Mouse (Mus musculus) myocyte (in vitro differentiated cells): ENCODE measurements around the gene Ano10. TPM values are rescaled to one million over a fixed set of nuclear protein-coding genes. Genes with fewer than 3 reads are reported as not detected.

Experiments used
- H3K27me3 ChIP-seq: one replicate; pipeline ENCODE4 v1.6.1; 2011; ENCODE audit not compliant: control insufficient read depth, insufficient read depth, insufficient read length
- H3K36me3 ChIP-seq: one replicate; pipeline ENCODE4 v1.6.1; 2011; ENCODE audit not compliant: control insufficient read depth, insufficient read depth
- H3K4me2 ChIP-seq: one replicate; pipeline ENCODE4 v1.6.1; 2011; ENCODE audit warnings: low read depth, control low read depth
- H3K4me3 ChIP-seq: one replicate; pipeline ENCODE4 v1.5.1; 2011; ENCODE audit warnings: mild to moderate bottlenecking, control low read depth, moderate library complexity
- H3K79me2 ChIP-seq: one replicate; pipeline ENCODE4 v1.6.1; 2011; ENCODE audit not compliant: control insufficient read depth, insufficient read depth
- H3ac ChIP-seq: one replicate; pipeline ENCODE4 v1.6.1; 2011; ENCODE audit not compliant: control insufficient read depth, insufficient read length
- CEBPB ChIP-seq: IDR thresholded peaks from 2 replicates; pipeline ENCODE4 v1.6.1; 2011; ENCODE audit warnings: mild to moderate bottlenecking, moderate library complexity; ENCODE audit not compliant: poor library complexity, insufficient read depth, severe bottlenecking
- E2F4 ChIP-seq: IDR thresholded peaks from one replicate; pipeline ENCODE4 v1.6.1; 2011; ENCODE audit warnings: mild to moderate bottlenecking, control low read depth, moderate library complexity; ENCODE audit not compliant: insufficient read depth
- MAX ChIP-seq: IDR thresholded peaks from one replicate; pipeline ENCODE4 v1.6.1; 2011; ENCODE audit warnings: low read depth, mild to moderate bottlenecking, control low read depth
- MYOD1 ChIP-seq, 3 experiments: IDR thresholded peaks; one replicate each; pipeline ENCODE4 v1.6.1; 2011; ENCODE audit warnings: control low read depth in 2 of 3, low read depth in 2 of 3, mild to moderate bottlenecking in 2 of 3, moderate library complexity in 1 of 3; ENCODE audit not compliant: insufficient read length in 2 of 3, control insufficient read depth in 1 of 3
- MYOG ChIP-seq, 3 experiments: IDR thresholded peaks; one replicate each; pipeline ENCODE4 v1.6.1; 2011; ENCODE audit warnings: control low read depth in 2 of 3, low read depth in 2 of 3, mild to moderate bottlenecking in 2 of 3; ENCODE audit not compliant: insufficient read length in 2 of 3, control insufficient read depth in 1 of 3, insufficient read depth in 1 of 3
- POLR2A ChIP-seq: IDR thresholded peaks from one replicate; pipeline ENCODE4 v1.6.1; 2011; ENCODE audit warnings: low read depth, mild to moderate bottlenecking, control low read depth, moderate library complexity; ENCODE audit not compliant: insufficient read length
- POLR2AphosphoS2 ChIP-seq: IDR thresholded peaks from one replicate; pipeline ENCODE4 v1.6.1; 2011; ENCODE audit warnings: low read depth, control low read depth; ENCODE audit not compliant: insufficient read length
- REST ChIP-seq: IDR thresholded peaks from one replicate; pipeline ENCODE4 v1.6.1; 2011; ENCODE audit warnings: mild to moderate bottlenecking, control low read depth, moderate library complexity; ENCODE audit not compliant: insufficient read depth, insufficient read length
- SRF ChIP-seq: IDR thresholded peaks from one replicate; pipeline ENCODE4 v1.6.1; 2011; ENCODE audit warnings: low read depth; ENCODE audit not compliant: control insufficient read depth, insufficient read length
- TCF12 ChIP-seq: IDR thresholded peaks from one replicate; pipeline ENCODE4 v1.6.1; 2011; ENCODE audit warnings: mild to moderate bottlenecking, control low read depth; ENCODE audit not compliant: poor library complexity, insufficient read depth, severe bottlenecking
- TCF3 ChIP-seq: IDR thresholded peaks from one replicate; pipeline ENCODE4 v1.6.1; 2011; ENCODE audit warnings: low read depth, control low read depth; ENCODE audit not compliant: insufficient read length
- USF1 ChIP-seq: IDR thresholded peaks from one replicate; pipeline ENCODE4 v1.6.1; 2011; ENCODE audit warnings: low read depth, mild to moderate bottlenecking, control low read depth, moderate library complexity
- polyA plus RNA-seq: library from polyadenylated mRNA; unstranded; fragments of >200 nt; fragmentation: generic; extraction: Trizol; gene quantifications from one replicate; pipeline ENCODE4 v1.2.1, GENCODE M21; 2012; ENCODE audit warnings: missing spikeins

Ano10 gene
- polyA plus RNA-seq, 1 experiment = 68.7 TPM

DNA sequence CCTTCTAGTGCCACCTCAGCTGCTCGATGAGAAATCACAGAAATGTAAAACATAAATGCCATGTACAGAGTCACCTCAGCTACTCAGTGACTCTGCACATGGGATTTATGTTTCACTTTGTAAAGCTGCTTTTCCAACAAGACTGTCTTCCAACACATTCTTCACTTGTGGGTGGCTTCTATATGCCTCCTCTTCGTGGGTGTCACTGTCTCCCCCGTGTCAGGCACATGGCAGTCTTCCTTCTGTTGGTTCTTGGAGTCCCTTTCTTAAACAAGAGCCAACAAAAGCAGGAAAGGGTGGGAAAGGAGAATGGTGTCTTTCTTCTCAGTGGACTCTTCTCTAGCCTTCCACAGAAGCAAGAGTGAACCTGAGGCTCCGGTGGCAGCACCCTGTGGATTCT is 20.3 kb downstream of the Ano10 start:
- Histone ChIP-seq H3K4me2 (no peak overlapping the region), H3K36me3 (peaks cover 34% of the 10 kb centered on the region), H3ac (no peak overlapping the region), H3K4me3 (no peak overlapping the region), H3K27me3 (no peaks in the 10 kb centered on the region), H3K79me2 (no peaks in the 10 kb centered on the region)
- TF ChIP-seq MYOG (IDR thresholded peaks at IDR 0.05; ENCODE audit: control insufficient read depth in 1 of 3, insufficient read depth in 1 of 3, insufficient read length in 2 of 3, low read depth in 2 of 3) = no peak
- TF ChIP-seq TCF3 = no peak
- TF ChIP-seq POLR2AphosphoS2 = no peak
- TF ChIP-seq CEBPB = no peak
- TF ChIP-seq MYOD1 (IDR thresholded peaks at IDR 0.05; ENCODE audit: control insufficient read depth in 1 of 3, insufficient read length in 2 of 3, low read depth in 2 of 3) = no peak
- no peak for TF ChIP-seq E2F4
- no peak for TF ChIP-seq MAX
- TF ChIP-seq TCF12 = no peak
- TF ChIP-seq REST = no peak
- TF ChIP-seq USF1 = no peak

DNA sequence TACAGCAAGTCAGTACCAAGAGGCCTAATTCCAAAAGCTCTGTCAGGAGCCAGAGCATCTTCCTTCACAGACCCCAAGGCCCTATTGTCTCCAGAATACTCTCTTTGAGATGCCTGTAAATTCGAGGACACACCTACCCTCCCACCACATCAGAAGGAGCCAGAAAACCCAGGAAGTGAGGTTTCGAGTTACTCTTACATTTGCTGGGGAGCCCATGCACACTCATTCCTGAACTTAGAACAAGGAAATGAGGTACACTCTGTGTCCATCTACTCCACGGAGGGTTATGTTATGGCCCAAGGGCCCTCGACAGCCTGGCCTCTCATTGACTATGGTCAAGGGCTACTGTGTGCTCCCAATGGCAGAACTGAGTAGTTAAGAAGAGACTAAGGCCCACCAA is 22.4 kb downstream of the Ano10 start:
- peaks cover 34% of the 10 kb centered on the region for H3K36me3 ChIP-seq
- no peak for TF ChIP-seq MYOD1 (IDR thresholded peaks at IDR 0.05; ENCODE audit: control insufficient read depth in 1 of 3, insufficient read length in 2 of 3, low read depth in 2 of 3)
- no peak for TF ChIP-seq SRF
- no peak for TF ChIP-seq REST
- no peak for TF ChIP-seq CEBPB
- no peak for TF ChIP-seq TCF12
- no peak for TF ChIP-seq E2F4
- H3ac ChIP-seq = no peak overlapping the region
- no peak overlapping the region for H3K4me3 ChIP-seq
- H3K4me2 ChIP-seq = no peak overlapping the region
- no peaks in the 10 kb centered on the region for H3K79me2 ChIP-seq
- no peaks in the 10 kb centered on the region for H3K27me3 ChIP-seq

DNA sequence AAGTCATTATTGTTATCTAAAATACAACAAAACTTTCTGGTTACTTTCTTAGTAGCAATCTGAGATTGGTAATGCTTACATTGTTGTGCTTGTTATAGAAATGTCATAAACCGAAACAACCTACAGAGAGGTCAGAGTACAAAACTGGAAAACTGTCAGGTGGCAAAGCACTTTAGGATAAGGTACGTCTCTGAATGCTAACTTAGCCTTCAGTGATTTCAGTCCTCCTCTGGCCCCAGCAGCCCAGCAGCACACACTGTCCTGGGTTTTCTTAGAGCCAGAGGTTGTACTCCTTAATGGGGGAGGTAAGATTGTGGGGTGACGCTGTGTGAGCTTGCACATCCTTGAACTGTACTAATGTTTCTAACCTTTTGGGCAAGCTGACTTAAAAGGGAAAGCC is 22.9 kb downstream of the Ano10 start:
- H3K27me3 ChIP-seq = no peaks in the 10 kb centered on the region
- no peak overlapping the region for H3K4me2 ChIP-seq
- no peak overlapping the region for H3K4me3 ChIP-seq
- peaks cover 34% of the 10 kb centered on the region for H3K36me3 ChIP-seq
- no peak overlapping the region for H3ac ChIP-seq
- H3K79me2 ChIP-seq = no peaks in the 10 kb centered on the region
- TF ChIP-seq CEBPB (no peak), POLR2A (no peak), TCF3 (no peak), REST (no peak), USF1 (no peak), MYOG (IDR thresholded peaks at IDR 0.05; ENCODE audit: control insufficient read depth in 1 of 3, insufficient read depth in 1 of 3, insufficient read length in 2 of 3, low read depth in 2 of 3) (no peak), POLR2AphosphoS2 (no peak), E2F4 (no peak), SRF (no peak), TCF12 (no peak), MYOD1 (IDR thresholded peaks at IDR 0.05; ENCODE audit: control insufficient read depth in 1 of 3, insufficient read length in 2 of 3, low read depth in 2 of 3) (no peak), MAX (no peak)

DNA sequence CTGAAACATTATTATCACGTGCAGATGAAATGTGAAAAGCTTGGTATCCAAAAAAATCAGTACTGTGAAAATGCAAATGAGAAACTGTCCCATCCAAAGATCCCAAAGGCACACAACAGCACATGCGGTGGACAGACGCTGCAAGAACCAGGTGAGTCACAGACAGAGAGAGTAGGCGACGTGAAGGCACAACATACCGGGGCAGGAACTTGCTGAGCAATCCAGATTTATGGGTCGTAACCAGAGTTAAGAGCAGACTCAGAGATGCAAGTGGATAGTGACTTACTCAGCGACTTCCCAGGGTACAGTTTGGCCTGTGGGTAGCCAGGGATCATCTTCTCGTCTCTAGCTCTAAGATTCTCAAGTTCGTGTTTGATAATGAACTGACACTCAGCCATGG is 23.3 kb downstream of the Ano10 start:
- Histone ChIP-seq H3ac (no peak overlapping the region), H3K4me2 (no peak overlapping the region), H3K36me3 (peaks cover 34% of the 10 kb centered on the region), H3K4me3 (no peak overlapping the region), H3K79me2 (no peaks in the 10 kb centered on the region), H3K27me3 (no peaks in the 10 kb centered on the region)
- no peak for TF ChIP-seq TCF3

DNA sequence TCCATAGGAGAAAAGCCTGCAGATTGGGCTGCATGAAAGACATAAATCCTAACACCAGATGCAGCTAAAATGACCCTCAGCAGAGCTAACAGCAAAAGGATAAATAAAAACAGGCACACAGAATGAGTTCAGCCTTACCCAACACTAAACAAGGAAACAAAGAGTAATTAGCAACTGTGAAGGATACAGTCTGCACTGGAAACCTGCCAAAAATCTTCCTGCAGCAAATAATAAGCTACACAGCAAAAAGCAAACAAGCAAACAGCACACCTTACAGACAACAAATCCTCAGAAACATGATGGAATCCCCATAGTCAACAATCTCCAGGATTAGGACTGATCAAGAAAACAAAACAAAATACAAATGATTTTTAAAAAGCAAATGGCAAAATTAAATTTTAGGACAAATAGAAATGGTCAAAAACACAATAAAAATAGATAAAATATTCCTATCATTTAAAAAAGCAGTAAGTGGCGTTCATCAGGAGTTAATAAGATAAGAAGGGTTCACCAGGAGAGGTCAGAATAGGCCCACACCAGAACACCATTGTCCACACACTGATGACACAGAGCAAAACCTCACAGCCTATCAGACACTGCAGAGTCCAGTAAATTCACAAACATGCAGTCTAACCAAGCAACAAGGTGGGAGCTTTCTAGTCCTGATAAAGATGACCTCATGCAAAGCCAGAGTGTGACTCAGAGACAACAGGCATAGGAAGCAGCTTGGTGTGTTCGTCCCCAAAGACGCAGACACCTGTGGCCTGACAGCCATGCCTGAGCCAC is 24.8 kb downstream of the Ano10 start:
- H3K36me3 ChIP-seq = peaks cover 25% of the 10 kb centered on the region
- no peak overlapping the region for H3K4me3 ChIP-seq
- H3K4me2 ChIP-seq = peak overlapping the region; percentile 15
- TF ChIP-seq POLR2AphosphoS2 = no peak
- no peak for TF ChIP-seq TCF12
- no peak for TF ChIP-seq SRF
- peak; percentile 81 for TF ChIP-seq CEBPB
- TF ChIP-seq TCF3 = no peak
- H3ac ChIP-seq = no peak overlapping the region
- H3K79me2 ChIP-seq = no peaks in the 10 kb centered on the region
- no peaks in the 10 kb centered on the region for H3K27me3 ChIP-seq
